14 mouse cellular contexts compared by ENCODE assay signal in genomic region chr4:59260871-59261515, GRCm38 (mm10).
DNase-seq lines count a peak whose midpoint lies in the region; ATAC-seq lines count a peak whose summit lies in the region.
"Had no signal": no experiment of that assay in that cellular context is flagged by ENCODE, and none has a peak within 500 bp of the region (broad histone marks: within the 10 kb centered on the region; RNA-seq: fewer than 3 reads in every experiment).

No protein-coding gene starts in this region.

- H3K4me2 ChIP-seq in midbrain, embryonic 11.5 days = no peak overlapping the region
- H3K4me2 ChIP-seq in midbrain, embryonic 14.5 days (ENCODE audit: low read length) = no peak overlapping the region
- H3K4me2 ChIP-seq in kidney, embryonic 14.5 days (replicated peaks; ENCODE audit: low read depth, low read length) = no peak overlapping the region
- H3K4me2 ChIP-seq in hindbrain, embryonic 16.5 days (ENCODE audit: low read length) = no peak overlapping the region
- H3K4me2 ChIP-seq: embryonic facial prominence, embryonic 13.5 days; heart, embryonic 11.5 days; limb, embryonic 12.5 days; neural tube, embryonic 13.5 days had no signal

- 90% methylated on average over 13 of the region's 13 CpGs for WGBS in midbrain, embryonic 11.5 days
- WGBS in midbrain, embryonic 14.5 days = 92% methylated on average over 13 of the region's 13 CpGs
- 92% methylated on average over 13 of the region's 13 CpGs for WGBS in kidney, embryonic 14.5 days
- 90% methylated on average over 13 of the region's 13 CpGs for WGBS in hindbrain, embryonic 16.5 days

- no peak for ATAC-seq in midbrain, embryonic 11.5 days (ENCODE audit: low FRiP score)
- no peak for ATAC-seq in midbrain, embryonic 14.5 days (ENCODE audit: low FRiP score, low TSS enrichment)
- ATAC-seq in granulocyte monocyte progenitor cell, adult 5-6 weeks (replicated peaks; ENCODE audit: poor library complexity, severe bottlenecking) = peak; percentile 71
- ATAC-seq in kidney, embryonic 14.5 days (ENCODE audit: low FRiP score, low TSS enrichment) = no peak
- no peak for ATAC-seq in hindbrain, embryonic 16.5 days

- no peak overlapping the region for H3K4me3 ChIP-seq in midbrain, embryonic 11.5 days (ENCODE audit: low read depth, low read length)
- no peak overlapping the region for H3K4me3 ChIP-seq in midbrain, embryonic 14.5 days (replicated peaks; ENCODE audit: low read depth, low read length)
- H3K4me3 ChIP-seq in kidney, embryonic 14.5 days (ENCODE audit: low read length) = no peak overlapping the region
- H3K4me3 ChIP-seq in hindbrain, embryonic 16.5 days (ENCODE audit: low read length) = no peak overlapping the region
- H3K4me3 ChIP-seq: embryonic facial prominence, embryonic 13.5 days; limb, embryonic 12.5 days; megakaryocyte, embryonic 14.5 days; neural tube, embryonic 13.5 days had no signal

- H3K27me3 ChIP-seq in midbrain, embryonic 11.5 days (ENCODE audit: control insufficient read depth, insufficient read depth, low read length) = peaks cover 2% of the 10 kb centered on the region; the same call in 1 of the 2 replicates
- no peaks in the 10 kb centered on the region for H3K27me3 ChIP-seq in midbrain, embryonic 14.5 days (ENCODE audit: control insufficient read depth, insufficient read depth, low read length)
- no peaks in the 10 kb centered on the region for H3K27me3 ChIP-seq in kidney, embryonic 14.5 days (ENCODE audit: control insufficient read depth, insufficient read depth, low read length)
- no peaks in the 10 kb centered on the region for H3K27me3 ChIP-seq in hindbrain, embryonic 16.5 days (replicated peaks; ENCODE audit: control insufficient read depth, insufficient read depth, low read length)
- H3K27me3 ChIP-seq: embryonic facial prominence, embryonic 13.5 days; limb, embryonic 12.5 days; megakaryocyte, embryonic 14.5 days; neural tube, embryonic 13.5 days had no signal

- H3K36me3 ChIP-seq in midbrain, embryonic 11.5 days (ENCODE audit: control insufficient read depth, insufficient read depth, low read length) = no peaks in the 10 kb centered on the region
- H3K36me3 ChIP-seq in midbrain, embryonic 14.5 days (ENCODE audit: control insufficient read depth, insufficient read depth, low read length) = no peaks in the 10 kb centered on the region
- no peaks in the 10 kb centered on the region for H3K36me3 ChIP-seq in kidney, embryonic 14.5 days (ENCODE audit: control insufficient read depth, insufficient read depth, low read length)
- H3K36me3 ChIP-seq in hindbrain, embryonic 16.5 days (ENCODE audit: control insufficient read depth, insufficient read depth, low read length) = no peaks in the 10 kb centered on the region
- H3K36me3 ChIP-seq: embryonic facial prominence, embryonic 13.5 days; limb, embryonic 12.5 days; neural tube, embryonic 13.5 days had no signal

- no peak overlapping the region for H3K9ac ChIP-seq in midbrain, embryonic 11.5 days (ENCODE audit: low read length)
- H3K9ac ChIP-seq in midbrain, embryonic 14.5 days (replicated peaks; ENCODE audit: low read length) = no peak overlapping the region
- no peak overlapping the region for H3K9ac ChIP-seq in kidney, embryonic 14.5 days (ENCODE audit: low read depth, low read length)
- no peak overlapping the region for H3K9ac ChIP-seq in hindbrain, embryonic 16.5 days (ENCODE audit: low read depth, low read length)
- H3K9ac ChIP-seq: embryonic facial prominence, embryonic 13.5 days; limb, embryonic 12.5 days; neural tube, embryonic 13.5 days had no signal

- peak; percentile 64 for DNase-seq in midbrain, embryonic 11.5 days (ENCODE audit: low spot score, missing footprints)
- no peak for DNase-seq in midbrain, embryonic 14.5 days
- DNase-seq in naive thymus-derived CD4-positive, alpha-beta T cell, adult 2 months (ENCODE audit: low read depth) = peak; percentile 84
- peak; percentile 66 for DNase-seq in thymus, postnatal 4 days
- no peak for DNase-seq in embryo, embryonic 10.5 days (ENCODE audit: low spot score)
- DNase-seq: cerebellum, adult 11-12 months had no signal

- H3K4me1 ChIP-seq in midbrain, embryonic 11.5 days (ENCODE audit: control insufficient read depth, insufficient read depth, low read length) = no peaks in the 10 kb centered on the region
- no peaks in the 10 kb centered on the region for H3K4me1 ChIP-seq in midbrain, embryonic 14.5 days (ENCODE audit: control insufficient read depth, insufficient read depth, low read length)
- no peaks in the 10 kb centered on the region for H3K4me1 ChIP-seq in kidney, embryonic 14.5 days (ENCODE audit: control insufficient read depth, insufficient read depth, low read length)
- H3K4me1 ChIP-seq in hindbrain, embryonic 16.5 days (ENCODE audit: control insufficient read depth, insufficient read depth, low read depth, low read length) = no peaks in the 10 kb centered on the region
- H3K4me1 ChIP-seq: embryonic facial prominence, embryonic 13.5 days; limb, embryonic 12.5 days; neural tube, embryonic 13.5 days had no signal

- H3K27ac ChIP-seq in midbrain, embryonic 11.5 days (ENCODE audit: low read depth, low read length) = no peak overlapping the region
- H3K27ac ChIP-seq in midbrain, embryonic 14.5 days (replicated peaks; ENCODE audit: low read depth, low read length) = no peak overlapping the region
- no peak overlapping the region for H3K27ac ChIP-seq in kidney, embryonic 14.5 days (ENCODE audit: low read depth, low read length)
- no peak overlapping the region for H3K27ac ChIP-seq in hindbrain, embryonic 16.5 days (ENCODE audit: low read depth, low read length)
- H3K27ac ChIP-seq: embryonic facial prominence, embryonic 13.5 days; limb, embryonic 12.5 days; neural tube, embryonic 13.5 days had no signal

- H3K9me3 ChIP-seq in midbrain, embryonic 11.5 days (ENCODE audit: control insufficient read depth, low read length) = no peaks in the 10 kb centered on the region
- H3K9me3 ChIP-seq in midbrain, embryonic 14.5 days (ENCODE audit: control insufficient read depth, low read length) = no peaks in the 10 kb centered on the region
- no peaks in the 10 kb centered on the region for H3K9me3 ChIP-seq in kidney, embryonic 14.5 days (ENCODE audit: control insufficient read depth, low read length)
- H3K9me3 ChIP-seq in hindbrain, embryonic 16.5 days (ENCODE audit: control insufficient read depth, low read length) = no peaks in the 10 kb centered on the region
- H3K9me3 ChIP-seq: embryonic facial prominence, embryonic 13.5 days; neural tube, embryonic 13.5 days had no signal

Comparison
In these comparisons a context has a peak if more than half of its experiments do, and no peak if none do; other contexts are left out.
1. DNase-seq: peak in midbrain, embryonic 11.5 days (single experiment), naive thymus-derived CD4-positive, alpha-beta T cell, adult 2 months (single experiment) and thymus, postnatal 4 days (single experiment); none in midbrain, embryonic 14.5 days (single experiment) and embryo, embryonic 10.5 days (single experiment).